Mouse (Mus musculus): Measurements from ENCODE around the gene Krt79.
A peak's percentile ranks its signal among the peaks of the same experiment; 100 is the strongest.

Krt79 gene

GRCm38 (mm10) chr15:101940274-101940829 is at the start of gene Krt79:
TSS of gene Krt79 (minus strand) at chr15:101940324.
- DNase-seq (ENCODE audit: low read depth): no peak

- no peak for DNase-seq (ENCODE audit: low read depth)
These were observed 48.6 kb upstream of the Krt79 start for GRCm38 (mm10) chr15:101988714-101989113.

- DNase-seq (ENCODE audit: low read depth): no peak
These were observed 48.0 kb upstream of the Krt79 start for GRCm38 (mm10) chr15:101988119-101988518.

- no peak for DNase-seq (ENCODE audit: low read depth)
These were observed 44.6 kb upstream of the Krt79 start for GRCm38 (mm10) chr15:101984746-101985145.

GRCm38 (mm10) chr15:101983949-101984601 is 44.0 kb upstream of the Krt79 start:
- DNase-seq (ENCODE audit: low read depth): peak; percentile 97

- no peak for DNase-seq (ENCODE audit: low read depth)
These were observed 43.3 kb upstream of the Krt79 start for GRCm38 (mm10) chr15:101983315-101983948.

- peak; percentile 29 for DNase-seq (ENCODE audit: low read depth)
These were observed 40.7 kb upstream of the Krt79 start for GRCm38 (mm10) chr15:101980849-101981248.

GRCm38 (mm10) chr15:101977043-101977726 is 37.1 kb upstream of the Krt79 start:
- peak; percentile 83 for DNase-seq (ENCODE audit: low read depth)

- DNase-seq (ENCODE audit: low read depth): no peak
These were observed 36.5 kb upstream of the Krt79 start for GRCm38 (mm10) chr15:101976641-101977040.

- peak; percentile 58 for DNase-seq (ENCODE audit: low read depth)
These were observed 35.9 kb upstream of the Krt79 start for GRCm38 (mm10) chr15:101976023-101976422.

- peak; percentile 29 for DNase-seq (ENCODE audit: low read depth)
These were observed 34.1 kb upstream of the Krt79 start for GRCm38 (mm10) chr15:101974083-101974845.

- DNase-seq (ENCODE audit: low read depth): peak; percentile 82
These were observed 33.4 kb upstream of the Krt79 start for GRCm38 (mm10) chr15:101973414-101974077.

- DNase-seq (ENCODE audit: low read depth): no peak
These were observed 30.4 kb upstream of the Krt79 start for GRCm38 (mm10) chr15:101970536-101970935.

GRCm38 (mm10) chr15:101966808-101967207 is 26.7 kb upstream of the Krt79 start:
- no peak for DNase-seq (ENCODE audit: low read depth)

- DNase-seq (ENCODE audit: low read depth): no peak
These were observed 18.8 kb upstream of the Krt79 start for GRCm38 (mm10) chr15:101958891-101959290.

GRCm38 (mm10) chr15:101954187-101954586 is 14.1 kb upstream of the Krt79 start, which contains the start of gene Krt78:
TSS of gene Krt78 (minus strand) at chr15:101954287.
- DNase-seq (ENCODE audit: low read depth): no peak

- no peak for DNase-seq (ENCODE audit: low read depth)
These were observed 12.8 kb upstream of the Krt79 start for GRCm38 (mm10) chr15:101952733-101953474.

GRCm38 (mm10) chr15:101945430-101945829 is 5.3 kb upstream of the Krt79 start:
- DNase-seq (ENCODE audit: low read depth): no peak

- DNase-seq (ENCODE audit: low read depth): peak; percentile 48
These were observed 1.8 kb upstream of the Krt79 start for GRCm38 (mm10) chr15:101941948-101942347.

- DNase-seq (ENCODE audit: low read depth): no peak
These were observed 1.4 kb downstream of the Krt79 start for GRCm38 (mm10) chr15:101938600-101939308.
